Mouse (Mus musculus) hindbrain, embryonic 11.5 days (tissue): ENCODE measurements around the gene Tmem104. TPM values are rescaled to one million over a fixed set of nuclear protein-coding genes. Genes with fewer than 3 reads are reported as not detected.

ENCODE experiments used
- ATAC-seq: fragments of 200-750 bp; cut with Nextera tagmentation; 2 replicates; pipeline ENCODE4 v1.8.0; 2017; ENCODE audit warnings: mild to moderate bottlenecking, moderate TSS enrichment, moderate library complexity; ENCODE audit not compliant: low FRiP score
- DNase-seq: peaks from one replicate; pipeline ENCODE4 v3.0.0-alpha.2; 2015; ENCODE audit warnings: low spot score
- H3K27ac ChIP-seq: fragments of 300-500 bp; sonication (generic); 2 replicates; pipeline ENCODE4 v1.5.1; 2014; ENCODE audit warnings: mild to moderate bottlenecking, low read depth, low read length
- H3K27me3 ChIP-seq: fragments of 300-500 bp; sonication (generic); 2 replicates; pipeline ENCODE4 v1.6.1; 2014; ENCODE audit warnings: mild to moderate bottlenecking, low read length, moderate library complexity, mixed read lengths; ENCODE audit not compliant: control insufficient read depth, insufficient read depth
- H3K36me3 ChIP-seq: fragments of 300-500 bp; sonication (generic); 2 replicates; pipeline ENCODE4 v1.6.1; 2014; ENCODE audit warnings: mild to moderate bottlenecking, low read length, moderate library complexity, mixed read lengths; ENCODE audit not compliant: control insufficient read depth, insufficient read depth
- H3K4me1 ChIP-seq: fragments of 300-500 bp; sonication (generic); replicated peaks from 2 replicates; pipeline ENCODE4 v1.6.1; 2014; ENCODE audit warnings: low read length, mixed read lengths; ENCODE audit not compliant: control insufficient read depth, insufficient read depth
- H3K4me2 ChIP-seq: fragments of 300-500 bp; sonication (generic); replicated peaks from 2 replicates; pipeline ENCODE4 v1.6.1; 2014; ENCODE audit warnings: mild to moderate bottlenecking, low read depth, low read length
- H3K4me3 ChIP-seq: fragments of 300-500 bp; sonication (generic); 2 replicates; pipeline ENCODE4 v1.5.1; 2014; ENCODE audit warnings: low read depth, low read length
- H3K9ac ChIP-seq: fragments of 300-500 bp; sonication (generic); 2 replicates; pipeline ENCODE4 v1.6.1; 2014; ENCODE audit warnings: low read depth, low read length
- H3K9me3 ChIP-seq: fragments of 300-500 bp; sonication (generic); 2 replicates; pipeline ENCODE4 v1.6.1; 2016; ENCODE audit warnings: low read length; ENCODE audit not compliant: control insufficient read depth
- WGBS: fragments of 180-500 bp; shearing (Covaris S2); extraction: QIAGEN DNeasy Blood & Tissue Kit; methylation state at CpG from one replicate; pipeline ENCODE4 v1.1.7; 2014; 5-methylcytosine and 5-hydroxymethylcytosine counted together
- polyA plus RNA-seq: library from polyadenylated mRNA; unstranded; fragments of >200 nt; fragmentation: Nextera tagmentation; extraction: Ambion mirVana; gene quantifications from 2 replicates; pipeline ENCODE4 v1.2.1, GENCODE M21; 2014

The Tmem104 gene
- polyA plus RNA-seq, 1 experiment from 2014 or later, result 7.3 TPM

- DNase-seq, result no peak
Observed at GRCm38 (mm10) chr11:115234320-115235044, 47.2 kb downstream of the Tmem104 start.

DNA sequence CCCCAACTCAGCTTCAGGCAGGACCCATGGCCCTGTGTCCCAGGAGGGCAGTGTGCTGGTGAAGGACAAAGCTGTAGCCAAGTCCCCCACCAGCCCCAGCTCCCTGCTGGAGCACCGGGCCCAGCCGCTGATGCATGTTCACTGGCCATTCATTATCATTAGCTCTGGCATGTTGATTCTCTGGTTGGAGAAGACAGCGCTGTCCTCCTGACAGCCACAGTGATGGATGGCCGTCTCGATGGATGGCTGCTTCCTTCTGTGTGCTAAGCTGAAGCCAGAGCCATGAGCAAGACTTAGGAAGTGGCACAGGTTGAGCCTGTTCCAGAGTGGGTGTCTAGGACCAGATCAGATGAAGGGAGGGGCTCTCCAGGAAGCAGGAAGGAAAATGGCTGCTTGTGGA lies 49.3 kb downstream of the Tmem104 start:
- Histone ChIP-seq H3K4me3 (no peak overlapping the region), H3K36me3 (no peaks in the 10 kb centered on the region), H3K9ac (no peak overlapping the region), H3K4me1 (peaks cover 29% of the 10 kb centered on the region), H3K4me2 (no peak overlapping the region), H3K9me3 (no peaks in the 10 kb centered on the region), H3K27ac (peak overlapping the region; percentile 47), H3K27me3 (no peaks in the 10 kb centered on the region)
- DNase-seq, result no peak
- ATAC-seq, result peak; percentile 61
- 30% methylated on average over 5 of the region's 5 CpGs for WGBS

More at GRCm38 (mm10) chr11:115234320-115235044, 47.2 kb downstream of the Tmem104 start:
- ATAC-seq, result peak; percentile 3; the same call in 1 of the 2 replicates
- Histone ChIP-seq H3K27me3 (no peaks in the 10 kb centered on the region), H3K9ac (no peak overlapping the region), H3K9me3 (no peaks in the 10 kb centered on the region), H3K4me2 (peak overlapping the region; percentile 11; the same call in 1 of the 2 replicates), H3K4me3 (no peak overlapping the region), H3K36me3 (no peaks in the 10 kb centered on the region), H3K27ac (peak overlapping the region; percentile 12; the same call in 1 of the 2 replicates), H3K4me1 (peaks cover 27% of the 10 kb centered on the region)
- WGBS, result 71% methylated on average over 15 of the region's 15 CpGs

DNA sequence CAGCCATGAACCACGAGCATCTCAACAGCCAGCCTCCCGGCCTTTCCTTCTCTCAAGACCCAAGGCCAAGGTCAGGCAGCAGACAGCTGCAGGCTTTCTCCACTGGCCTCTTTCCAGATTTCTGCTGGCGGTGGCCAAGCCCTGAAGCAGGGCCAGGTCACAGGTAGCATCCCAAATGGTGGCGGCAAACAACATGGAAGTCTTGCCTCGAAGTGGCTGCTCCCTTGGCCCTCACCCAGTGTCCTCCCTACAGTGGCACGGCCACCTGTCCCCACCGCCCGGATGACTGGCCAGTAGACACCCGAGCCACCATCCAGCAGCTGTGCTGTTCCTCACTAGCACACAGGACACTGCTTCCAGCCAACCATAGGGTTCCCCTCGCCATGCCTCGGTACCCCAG lies 54.1 kb downstream of the Tmem104 start:
- Histone ChIP-seq H3K9me3 (no peaks in the 10 kb centered on the region), H3K4me1 (peaks cover 16% of the 10 kb centered on the region), H3K4me2 (no peak overlapping the region), H3K9ac (no peak overlapping the region), H3K27ac (no peak overlapping the region), H3K27me3 (0 out of 2 replicates have a peak, but pooled peaks cover 2% of the 10 kb centered on the region), H3K4me3 (no peak overlapping the region), H3K36me3 (no peaks in the 10 kb centered on the region)
- DNase-seq, result no peak
- WGBS, result 87% methylated on average over 11 of the region's 11 CpGs
- no peak for ATAC-seq

GRCm38 (mm10) chr11:115242746-115243145 lies 55.5 kb downstream of the Tmem104 start:
- WGBS, result 86% methylated on average over 3 of the region's 3 CpGs
- Histone ChIP-seq H3K36me3 (no peaks in the 10 kb centered on the region), H3K27ac (no peak overlapping the region), H3K27me3 (peaks cover 2% of the 10 kb centered on the region; the same call in 1 of the 2 replicates), H3K9ac (no peak overlapping the region), H3K4me2 (no peak overlapping the region), H3K4me1 (peaks cover 22% of the 10 kb centered on the region), H3K9me3 (no peaks in the 10 kb centered on the region), H3K4me3 (no peak overlapping the region)
- no peak for ATAC-seq
- DNase-seq, result no peak

- Histone ChIP-seq H3K36me3 (no peaks in the 10 kb centered on the region), H3K4me3 (no peak overlapping the region), H3K4me2 (no peak overlapping the region), H3K27ac (no peak overlapping the region), H3K9me3 (no peaks in the 10 kb centered on the region), H3K4me1 (peaks cover 25% of the 10 kb centered on the region), H3K27me3 (peaks cover 9% of the 10 kb centered on the region), H3K9ac (no peak overlapping the region)
- 89% methylated on average over 12 of the region's 12 CpGs for WGBS
- DNase-seq, result no peak
- no peak for ATAC-seq
Observed at GRCm38 (mm10) chr11:115243783-115244182, 56.5 kb downstream of the Tmem104 start.

DNA sequence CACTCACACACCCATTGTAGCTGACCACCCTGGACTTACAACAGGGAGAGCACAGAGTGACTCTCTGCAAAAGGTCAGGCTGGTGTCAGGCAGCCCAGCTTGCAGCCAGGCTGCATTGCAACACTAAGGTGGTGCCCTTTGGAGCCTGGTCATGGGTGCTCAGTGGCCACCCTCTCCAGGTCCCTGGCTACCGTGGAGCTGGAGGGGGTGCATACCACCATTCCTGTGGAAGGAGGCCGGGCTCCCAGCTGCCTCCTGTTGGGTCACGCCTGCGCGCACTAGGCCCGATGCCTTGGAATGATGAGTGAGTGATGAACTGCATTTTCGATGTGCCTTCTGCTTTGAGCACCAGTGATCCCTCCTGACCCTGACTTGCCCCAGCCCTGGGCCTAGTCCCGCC lies 57.6 kb downstream of the Tmem104 start:
- H3K4me1 ChIP-seq, result peaks cover 28% of the 10 kb centered on the region
- DNase-seq (no peak), ATAC-seq (no peak)
- WGBS, result 74% methylated on average over 8 of the region's 8 CpGs
- no peaks in the 10 kb centered on the region for H3K36me3 ChIP-seq
- H3K9ac ChIP-seq, result no peak overlapping the region
- no peak overlapping the region for H3K4me3 ChIP-seq
- H3K27ac ChIP-seq, result no peak overlapping the region
- no peak overlapping the region for H3K4me2 ChIP-seq
- no peaks in the 10 kb centered on the region for H3K9me3 ChIP-seq
- peaks cover 20% of the 10 kb centered on the region for H3K27me3 ChIP-seq

DNA sequence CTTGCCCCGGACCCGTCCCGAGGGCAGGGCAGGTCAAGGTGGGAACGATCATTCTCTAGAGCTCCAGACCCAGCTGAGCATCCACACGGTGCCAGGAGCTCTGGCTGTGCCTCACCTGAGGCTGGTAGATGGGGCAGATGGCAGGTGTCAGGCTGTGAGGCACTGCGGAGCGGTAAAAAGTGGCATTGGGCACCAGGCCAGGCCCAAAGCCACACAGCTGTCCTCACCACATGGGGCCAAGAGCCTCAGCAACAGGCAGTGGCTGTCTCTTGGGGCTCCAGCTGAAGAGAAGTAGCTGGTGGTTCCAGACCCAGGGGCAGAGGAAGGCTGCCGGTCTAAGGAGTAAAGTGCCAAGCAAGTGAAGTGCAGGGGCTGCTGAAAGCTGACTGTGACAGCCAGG lies 59.1 kb downstream of the Tmem104 start:
- WGBS, result 65% methylated on average over 8 of the region's 8 CpGs
- H3K27me3 ChIP-seq, result peaks cover 34% of the 10 kb centered on the region
- H3K4me1 ChIP-seq, result peaks cover 34% of the 10 kb centered on the region

GRCm38 (mm10) chr11:115247240-115247639 lies 60.0 kb downstream of the Tmem104 start:
- Histone ChIP-seq H3K27ac (no peak overlapping the region), H3K27me3 (peaks cover 34% of the 10 kb centered on the region), H3K9ac (no peak overlapping the region), H3K9me3 (no peaks in the 10 kb centered on the region), H3K4me2 (no peak overlapping the region), H3K4me3 (no peak overlapping the region), H3K36me3 (no peaks in the 10 kb centered on the region), H3K4me1 (peaks cover 31% of the 10 kb centered on the region)
- 4% methylated on average over 2 of the region's 3 CpGs for WGBS
- no peak for DNase-seq
- no peak for ATAC-seq

More for the DNA sequence above, 59.1 kb downstream of the Tmem104 start:
- Histone ChIP-seq H3K4me3 (no peak overlapping the region), H3K27ac (no peak overlapping the region), H3K9ac (no peak overlapping the region), H3K36me3 (no peaks in the 10 kb centered on the region), H3K4me2 (no peak overlapping the region), H3K9me3 (no peaks in the 10 kb centered on the region)
- DNase-seq, result no peak
- no peak for ATAC-seq

DNA sequence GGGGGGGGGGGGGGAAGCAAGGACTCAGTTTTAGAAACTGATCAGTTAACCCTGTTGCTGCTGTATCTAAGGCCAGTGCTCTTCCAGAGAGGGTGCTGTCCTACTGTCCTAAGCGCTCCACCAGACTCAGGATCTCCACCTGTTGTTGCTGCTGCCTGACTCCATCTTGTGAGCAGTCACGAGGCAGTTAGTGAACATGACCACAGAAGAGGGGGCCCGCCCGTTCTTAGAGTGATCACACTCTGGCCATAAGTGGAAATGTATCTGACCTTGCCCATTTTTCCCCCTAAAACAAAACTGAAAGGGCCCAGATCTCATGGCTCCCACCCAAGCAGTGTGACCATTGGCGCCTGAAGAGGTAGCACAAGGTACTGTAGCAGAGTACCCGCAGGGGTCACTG lies 60.7 kb downstream of the Tmem104 start:
- H3K36me3 ChIP-seq, result no peaks in the 10 kb centered on the region
- peaks cover 37% of the 10 kb centered on the region for H3K27me3 ChIP-seq
- H3K27ac ChIP-seq, result no peak overlapping the region
- no peak overlapping the region for H3K4me3 ChIP-seq
- DNase-seq (no peak), ATAC-seq (no peak)
- WGBS, result 69% methylated on average over 6 of the region's 6 CpGs
- H3K4me1 ChIP-seq, result peaks cover 28% of the 10 kb centered on the region
- H3K9ac ChIP-seq, result no peak overlapping the region
- H3K4me2 ChIP-seq, result no peak overlapping the region
- no peaks in the 10 kb centered on the region for H3K9me3 ChIP-seq
